Mouse (Mus musculus) right cerebral cortex, postnatal 25 days (tissue): ENCODE data around the gene Psmg3.

Experiments
- DNase-seq: peaks from one replicate; pipeline ENCODE4 v3.0.0; 2022

Psmg3 gene

GRCm38 (mm10) chr5:139813963-139814381 lies 12.7 kb downstream of the Psmg3 start:
- no peak for DNase-seq

GRCm38 (mm10) chr5:139813126-139813490 lies 13.6 kb downstream of the Psmg3 start:
- DNase-seq, result no peak

- no peak for DNase-seq
These were observed 14.1 kb downstream of the Psmg3 start for GRCm38 (mm10) chr5:139812398-139813125.

- DNase-seq, result no peak
These were observed 14.8 kb downstream of the Psmg3 start for GRCm38 (mm10) chr5:139811677-139812397.

- DNase-seq, result no peak
These were observed 17.3 kb downstream of the Psmg3 start for GRCm38 (mm10) chr5:139809397-139809796.

- no peak for DNase-seq
These were observed 20.8 kb downstream of the Psmg3 start for GRCm38 (mm10) chr5:139805924-139806323.

GRCm38 (mm10) chr5:139804573-139805111 lies 22.0 kb downstream of the Psmg3 start:
- DNase-seq, result no peak

GRCm38 (mm10) chr5:139804107-139804551 lies 22.6 kb downstream of the Psmg3 start:
- no peak for DNase-seq

GRCm38 (mm10) chr5:139803601-139804102 lies 23.0 kb downstream of the Psmg3 start:
- no peak for DNase-seq

GRCm38 (mm10) chr5:139803165-139803564 lies 23.5 kb downstream of the Psmg3 start:
- DNase-seq, result no peak

- no peak for DNase-seq
These were observed 24.8 kb downstream of the Psmg3 start for GRCm38 (mm10) chr5:139801880-139802279.

- no peak for DNase-seq
These were observed 25.5 kb downstream of the Psmg3 start for GRCm38 (mm10) chr5:139801231-139801630.

GRCm38 (mm10) chr5:139799801-139800590 lies 26.7 kb downstream of the Psmg3 start:
- no peak for DNase-seq

- DNase-seq, result no peak
These were observed 27.6 kb downstream of the Psmg3 start for GRCm38 (mm10) chr5:139799041-139799440.

GRCm38 (mm10) chr5:139798168-139798900 lies 28.4 kb downstream of the Psmg3 start:
- DNase-seq, result no peak

GRCm38 (mm10) chr5:139797473-139798167 lies 29.1 kb downstream of the Psmg3 start:
- DNase-seq, result peak; percentile 72

- peak; percentile 59 for DNase-seq
These were observed 29.8 kb downstream of the Psmg3 start for GRCm38 (mm10) chr5:139796900-139797299.

- no peak for DNase-seq
These were observed 30.6 kb downstream of the Psmg3 start for GRCm38 (mm10) chr5:139796001-139796620.

- DNase-seq, result no peak
These were observed 31.7 kb downstream of the Psmg3 start for GRCm38 (mm10) chr5:139794938-139795337.

- DNase-seq, result no peak
These were observed 32.5 kb downstream of the Psmg3 start for GRCm38 (mm10) chr5:139794137-139794536.
